Mouse (Mus musculus) T-helper 1 cell (primary cell): ENCODE results near the gene Ptpn14.

Source experiments
- in situ Hi-C: fragments of 300-600 bp; cut with MboI, MseI; formaldehyde crosslinking; loops from one replicate; pipeline ENCODE4 v1.15.1; 2025; ENCODE audit warnings: high pct_unique_total_duplicates

Ptpn14 gene

GRCm38 (mm10) chr1:189806533-189807297 is 78.6 kb downstream of the Ptpn14 start:
- in situ Hi-C loops = no loop called here

GRCm38 (mm10) chr1:189808015-189808414 is 79.9 kb downstream of the Ptpn14 start:
- in situ Hi-C loops = no loop called here

GRCm38 (mm10) chr1:189808453-189808852 is 80.4 kb downstream of the Ptpn14 start:
- in situ Hi-C loops = no loop called here

- in situ Hi-C loops = no loop called here
Measured at GRCm38 (mm10) chr1:189811778-189812177, 83.7 kb downstream of the Ptpn14 start.

- in situ Hi-C loops = no loop called here
Measured at GRCm38 (mm10) chr1:189814385-189814784, 86.3 kb downstream of the Ptpn14 start.

GRCm38 (mm10) chr1:189817089-189817488 is 89.0 kb downstream of the Ptpn14 start:
- in situ Hi-C loops = no loop called here

- in situ Hi-C loops = no loop called here
Measured at GRCm38 (mm10) chr1:189817810-189818209, 89.7 kb downstream of the Ptpn14 start.

GRCm38 (mm10) chr1:189820111-189820510 is 92.0 kb downstream of the Ptpn14 start:
- in situ Hi-C loops = no loop called here

GRCm38 (mm10) chr1:189824436-189824835 is 96.4 kb downstream of the Ptpn14 start:
- in situ Hi-C loops = no loop called here

GRCm38 (mm10) chr1:189830391-189830790 is 102.3 kb downstream of the Ptpn14 start:
- in situ Hi-C loops = no loop called here

- in situ Hi-C loops = no loop called here
Measured at GRCm38 (mm10) chr1:189830797-189831232, 102.7 kb downstream of the Ptpn14 start.

- in situ Hi-C loops = no loop called here
Measured at GRCm38 (mm10) chr1:189833351-189833750, 105.3 kb downstream of the Ptpn14 start.

GRCm38 (mm10) chr1:189834166-189834565 is 106.1 kb downstream of the Ptpn14 start:
- in situ Hi-C loops = no loop called here

GRCm38 (mm10) chr1:189846319-189846718 is 118.3 kb downstream of the Ptpn14 start:
- in situ Hi-C loops = no loop called here

- in situ Hi-C loops = no loop called here
Measured at GRCm38 (mm10) chr1:189849550-189849949, 121.5 kb downstream of the Ptpn14 start.

- in situ Hi-C loops = no loop called here
Measured at GRCm38 (mm10) chr1:189852051-189852450, 124.0 kb downstream of the Ptpn14 start.

- in situ Hi-C loops = no loop called here
Measured at GRCm38 (mm10) chr1:189852456-189852855, 124.4 kb downstream of the Ptpn14 start.

- in situ Hi-C loops = no loop called here
Measured at GRCm38 (mm10) chr1:189854646-189855045, 126.6 kb downstream of the Ptpn14 start.

- in situ Hi-C loops = no loop called here
Measured at GRCm38 (mm10) chr1:189855739-189856138, 127.7 kb downstream of the Ptpn14 start.

- in situ Hi-C loops = no loop called here
Measured at GRCm38 (mm10) chr1:189858377-189858776, 130.3 kb downstream of the Ptpn14 start.

- in situ Hi-C loops = no loop called here
Measured at GRCm38 (mm10) chr1:189860112-189860941, 132.3 kb downstream of the Ptpn14 start.

GRCm38 (mm10) chr1:189860942-189861315 is 132.9 kb downstream of the Ptpn14 start:
- in situ Hi-C loops = no loop called here

GRCm38 (mm10) chr1:189863727-189864126 is 135.7 kb downstream of the Ptpn14 start:
- in situ Hi-C loops = no loop called here
